Mouse (Mus musculus) left cerebral cortex, postnatal 14 days (tissue): ENCODE data around the gene Ugt1a10. TPM values are rescaled to one million over a fixed set of nuclear protein-coding genes. Genes with fewer than 3 reads are reported as not detected.
A peak's percentile ranks its signal among the peaks of the same experiment; 100 is the strongest.
"Not testable (repeated sequence)": the region's sequence is repeated elsewhere in the genome, so short reads cannot be mapped to it uniquely, and the experiment has no call there.

Experiments used
- DNase-seq, 2 experiments: peaks; one replicate each; pipeline ENCODE4 v3.0.0; 2021 to 2022; ENCODE audit warnings: low spot score in 2 of 2, mixed read lengths in 1 of 2
- intact Hi-C: fragments of 180-260 bp; cut with DNase I; formaldehyde crosslinking; loops from one replicate; pipeline ENCODE4 v1.15.1; 2025
- total RNA-seq, 2 experiments: library from RNA; stranded (reverse); gene quantifications; 2 replicates each; pipeline ENCODE4 v1.2.3; 2021

The Ugt1a10 gene
- total RNA-seq, 2 experiments from 2014 or later: not detected

DNA sequence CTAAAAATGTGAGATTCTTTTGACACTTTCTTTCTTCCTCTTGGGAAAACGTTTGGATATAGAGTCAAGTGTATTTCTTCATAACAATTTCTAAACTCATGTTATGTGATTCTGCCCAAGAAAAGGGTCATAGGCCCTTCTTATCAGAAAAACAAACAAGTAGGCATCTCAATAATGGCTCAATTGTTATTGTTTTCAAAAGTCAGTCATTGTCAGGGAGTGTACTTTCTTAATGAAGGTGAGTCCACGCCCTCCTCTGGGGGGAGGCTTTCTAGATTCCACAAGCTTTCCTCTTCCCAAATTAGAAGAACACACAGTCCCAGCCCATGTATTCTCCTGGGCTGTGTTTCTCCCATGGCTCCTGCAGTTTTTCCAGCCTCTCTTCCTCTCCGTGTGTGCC lies 32.3 kb downstream of the Ugt1a10 start, which contains the start of gene Ugt1a8:
TSS of gene Ugt1a8 (plus strand) at position 301 of the 400 bp plus-strand sequence.
- intact Hi-C loops: no loop called here
- no peak for DNase-seq

DNA sequence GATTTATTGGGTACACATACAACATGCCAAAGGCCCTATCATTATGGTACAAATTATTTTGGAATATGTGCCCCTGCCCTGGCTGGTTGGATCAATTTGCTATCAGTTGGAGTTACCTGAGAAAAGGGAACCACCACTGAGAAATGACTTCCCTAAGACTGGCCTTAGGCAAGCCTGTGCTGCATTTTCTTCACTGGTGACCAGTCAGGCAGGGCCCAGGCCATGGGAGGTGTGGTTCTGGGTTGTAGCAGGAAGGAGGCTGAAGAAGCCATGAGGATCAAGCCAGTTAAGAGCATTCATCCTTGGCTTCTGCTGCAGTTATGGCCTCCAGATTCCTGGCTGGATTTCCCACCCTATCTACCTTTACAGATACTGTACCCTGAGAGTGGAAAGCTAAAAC lies 37.2 kb downstream of the Ugt1a10 start:
- intact Hi-C loops: no loop called here
- no peak for DNase-seq

DNA sequence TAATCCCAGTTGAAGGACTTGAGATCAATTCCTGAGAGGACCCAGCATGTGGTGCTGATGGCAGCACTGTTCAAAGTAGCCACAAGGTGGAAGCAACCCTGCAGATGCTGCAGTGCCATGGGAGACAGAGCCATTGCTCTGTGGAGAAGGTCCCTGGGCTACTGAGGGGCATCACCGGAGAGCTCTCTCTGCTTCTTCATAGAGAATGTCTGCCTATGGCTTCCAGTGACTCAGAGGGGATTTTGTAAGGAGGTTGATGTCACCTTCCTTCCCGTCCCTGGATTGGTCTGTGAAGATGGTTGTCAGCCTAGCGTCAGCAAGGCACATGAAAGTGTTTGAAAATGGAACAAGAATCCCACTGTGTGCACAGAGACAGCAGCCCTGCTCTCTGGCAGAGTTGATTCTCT lies 39.1 kb downstream of the Ugt1a10 start:
- intact Hi-C loops: not testable (repeated sequence)
- peak in 1 of 2 experiments; percentile 7 for DNase-seq

DNA sequence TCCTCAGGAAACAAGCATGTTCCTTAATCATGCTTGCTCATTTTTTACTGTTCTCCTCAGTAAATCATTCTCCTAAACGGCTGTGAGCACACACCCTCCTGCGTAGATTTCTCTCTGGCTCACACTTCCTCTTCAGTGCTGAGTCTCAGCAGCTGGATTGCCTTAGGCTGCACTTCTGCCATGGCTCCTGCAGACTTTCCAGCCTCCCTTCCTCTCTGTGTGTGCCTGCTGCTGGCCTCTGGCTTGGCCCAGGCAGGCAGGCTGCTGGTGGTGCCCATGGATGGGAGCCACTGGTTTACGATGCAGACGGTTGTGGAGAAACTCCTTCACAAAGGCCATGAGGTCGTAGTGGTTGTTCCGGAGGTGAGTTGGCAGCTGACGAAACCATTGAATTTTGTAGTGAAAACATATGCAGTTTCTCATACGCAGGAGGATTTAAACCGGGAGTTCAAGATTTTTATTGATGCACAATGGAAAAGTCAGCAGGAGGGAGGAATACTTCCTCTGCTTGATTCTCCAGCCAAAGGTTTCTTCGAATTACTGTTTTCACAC lies 39.8 kb downstream of the Ugt1a10 start, which contains the start of gene Ugt1a7c:
TSS of gene Ugt1a7c (plus strand) at position 122 of the 552 bp plus-strand sequence.
- intact Hi-C loops: no loop called here
- peak in 1 of 2 experiments; percentile 6 for DNase-seq

DNA sequence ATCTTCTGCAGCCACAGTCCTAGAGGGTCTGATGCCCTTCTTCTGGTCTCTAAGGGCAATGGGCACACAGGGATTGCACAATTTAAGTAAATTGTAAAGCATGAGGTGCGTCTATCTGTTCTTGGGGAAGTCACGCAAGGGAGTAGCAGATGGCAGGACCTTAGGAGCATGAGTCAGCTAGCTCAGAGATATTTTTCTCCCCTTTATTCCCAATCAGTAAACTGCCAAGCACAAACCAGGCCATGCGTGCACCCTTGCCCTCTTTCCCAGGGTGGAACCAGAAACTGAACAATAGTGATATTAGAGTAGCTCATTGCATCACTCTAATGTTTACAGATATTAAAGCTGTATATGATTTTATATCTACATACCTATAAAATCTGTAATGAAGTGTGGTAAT lies 43.4 kb downstream of the Ugt1a10 start:
- intact Hi-C loops, DNase-seq: not testable (repeated sequence)

DNA sequence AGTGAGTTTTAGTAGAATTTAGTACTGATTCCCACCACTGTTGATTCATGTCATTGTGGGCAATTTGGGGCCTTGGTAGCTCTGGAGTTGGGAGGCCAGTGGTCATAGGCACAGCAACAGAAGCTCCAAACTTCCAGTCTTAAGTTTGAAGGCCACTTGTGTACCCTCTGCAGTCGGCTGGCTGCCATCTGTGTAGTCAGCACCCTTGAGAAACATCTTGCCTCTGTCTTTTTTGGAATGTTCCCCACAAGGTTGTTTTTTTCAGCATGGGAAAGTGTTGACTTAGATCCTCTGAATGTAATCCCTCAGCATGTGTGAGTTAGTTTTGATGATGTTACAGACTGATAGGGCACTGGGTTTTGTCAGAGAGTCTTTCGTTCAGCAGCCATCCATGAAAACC lies 44.5 kb downstream of the Ugt1a10 start:
- not testable (repeated sequence) for DNase-seq

DNA sequence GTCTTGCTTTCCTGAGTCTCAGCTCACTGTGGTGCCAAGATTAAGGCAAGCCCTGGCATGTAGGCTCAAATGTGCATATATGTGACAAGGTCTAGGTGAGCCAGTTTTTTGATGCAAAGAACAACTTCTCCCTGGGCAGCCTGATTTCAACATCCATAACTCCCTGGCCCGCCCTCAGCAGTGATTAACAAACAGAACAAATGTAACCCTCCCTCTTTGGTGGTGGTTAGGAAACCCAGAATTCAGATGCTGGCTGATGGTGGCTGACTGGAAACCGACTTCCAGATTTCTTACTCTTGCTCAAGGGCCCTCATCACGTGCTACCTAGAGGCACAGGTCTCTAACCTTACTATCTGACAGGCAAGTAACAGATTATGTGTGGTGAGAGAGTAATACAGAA lies 47.8 kb downstream of the Ugt1a10 start, which contains the start of gene Ugt1a6b:
TSS of gene Ugt1a6b (plus strand) at position 234 of the 400 bp plus-strand sequence.
- DNase-seq, intact Hi-C loops: not testable (repeated sequence)

More for the DNA sequence above, 44.5 kb downstream of the Ugt1a10 start:
- intact Hi-C loops: not testable (repeated sequence)

DNA sequence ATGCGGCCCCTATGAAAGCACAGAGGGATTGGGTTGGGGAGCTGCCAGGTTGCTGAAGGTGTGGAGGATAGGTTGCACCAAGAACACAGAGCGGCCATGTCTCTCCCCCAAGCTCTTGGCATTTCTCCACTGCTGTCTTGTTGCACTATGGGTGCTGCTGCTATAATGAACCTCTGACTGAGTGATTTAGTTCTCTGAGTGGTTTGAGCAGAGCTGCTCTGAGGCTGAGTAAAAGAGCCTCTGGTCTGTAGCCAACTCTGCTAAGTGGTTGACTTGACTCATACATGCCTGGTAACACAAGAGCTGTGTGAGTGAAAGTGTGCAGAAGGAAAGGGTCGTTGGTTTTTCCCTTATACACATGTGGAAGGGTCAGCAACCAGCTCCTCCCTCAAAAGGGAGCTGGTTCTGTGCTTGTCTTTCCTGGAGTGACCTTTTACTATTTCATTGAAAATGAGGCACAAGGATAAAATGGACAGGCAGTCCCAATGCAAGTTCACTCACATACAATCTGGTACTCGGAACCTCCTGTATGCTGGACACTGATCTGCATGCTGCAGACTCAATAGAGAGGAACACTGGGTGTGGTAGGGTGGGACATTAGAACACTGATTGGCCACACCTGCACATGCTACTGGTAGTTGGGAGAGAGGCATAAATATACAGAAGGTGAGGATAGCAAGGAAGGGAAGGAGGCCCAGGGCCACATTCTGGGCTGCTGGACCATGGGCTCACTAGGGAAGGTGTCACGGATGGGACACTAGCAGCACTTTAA lies 48.7 kb downstream of the Ugt1a10 start:
- DNase-seq, intact Hi-C loops: not testable (repeated sequence)

DNA sequence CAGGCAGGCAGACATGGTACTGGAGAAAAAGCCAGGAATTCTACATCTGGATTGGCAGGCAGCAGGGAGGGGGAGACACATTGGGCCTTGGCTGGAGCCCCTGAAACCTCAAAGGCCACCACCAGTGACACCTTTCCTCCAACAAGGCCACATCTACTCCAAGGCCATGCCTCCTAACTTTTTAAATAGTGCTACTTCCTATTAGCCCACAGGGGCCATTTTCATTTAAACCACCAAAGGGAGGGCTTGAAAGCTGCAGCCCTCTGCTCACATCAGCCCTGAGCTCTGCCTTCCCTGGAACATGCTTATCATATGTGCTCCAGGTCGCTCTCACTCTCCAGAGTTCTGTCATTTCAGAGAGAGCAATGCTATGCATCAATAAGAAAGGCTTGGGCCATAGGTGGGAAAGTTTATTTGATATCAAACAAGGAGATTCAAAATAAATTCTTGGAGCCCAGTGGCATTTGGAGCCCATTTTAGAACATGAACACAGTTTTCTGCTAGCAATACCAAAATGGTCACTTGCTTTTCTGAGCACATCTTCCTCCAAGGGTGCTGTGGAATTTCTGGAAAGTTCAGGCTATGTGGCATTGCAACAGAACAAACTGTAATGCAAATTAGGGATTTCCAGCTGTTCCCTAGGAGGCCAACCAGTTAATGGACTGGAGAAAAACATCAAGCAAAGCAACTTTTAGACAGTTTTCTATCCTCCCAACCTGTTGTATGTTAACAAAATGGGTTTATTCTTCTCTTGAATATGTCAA lies 49.7 kb downstream of the Ugt1a10 start:
- no peak for DNase-seq
- intact Hi-C loops: no loop called here

DNA sequence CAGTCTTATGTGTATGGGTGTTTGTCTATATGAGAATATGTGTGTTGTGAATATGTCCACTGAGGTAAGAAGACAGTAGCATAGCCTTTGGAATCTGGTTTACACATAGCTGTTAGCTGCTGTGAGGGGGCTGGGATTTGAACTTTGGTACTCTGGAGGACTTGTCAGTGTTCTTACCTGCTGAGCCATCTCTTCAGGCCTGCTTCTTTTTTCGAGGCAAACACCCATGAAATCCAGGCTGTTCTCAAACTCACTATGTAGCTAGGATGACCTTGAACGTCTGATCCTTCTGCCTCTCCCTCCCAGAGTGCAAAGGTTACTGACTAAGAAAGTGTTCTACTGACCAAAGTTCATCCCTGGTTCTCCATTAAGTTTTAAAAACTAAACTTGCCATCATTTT lies 50.5 kb downstream of the Ugt1a10 start:
- intact Hi-C loops: no loop called here
- DNase-seq: no peak

DNA sequence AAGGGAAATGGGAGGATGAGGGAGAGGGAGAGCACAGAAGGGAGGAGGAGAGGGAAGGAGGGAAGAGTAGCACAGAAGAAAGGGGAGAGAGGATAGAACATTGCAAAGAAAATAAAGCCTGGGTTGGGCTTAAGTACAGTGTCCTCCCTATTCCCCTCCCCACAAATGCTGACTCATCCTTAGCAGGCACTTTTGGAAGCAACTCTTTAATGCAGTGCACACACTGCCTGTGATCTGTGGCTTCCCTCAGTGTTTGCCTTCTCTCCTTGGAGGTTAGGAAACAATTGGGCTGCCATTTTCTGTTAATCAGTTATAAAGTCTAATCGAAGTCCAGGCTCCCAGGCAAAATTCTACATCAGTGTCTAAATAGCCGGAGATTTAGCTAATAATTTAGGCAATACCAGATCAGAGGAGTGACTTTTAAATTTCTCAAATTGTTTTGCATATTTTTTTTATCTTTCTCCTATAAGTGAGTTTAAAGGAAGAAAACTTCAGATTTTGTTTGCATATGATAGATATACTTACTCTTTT lies 53.9 kb downstream of the Ugt1a10 start:
- intact Hi-C loops, DNase-seq: not testable (repeated sequence)

DNA sequence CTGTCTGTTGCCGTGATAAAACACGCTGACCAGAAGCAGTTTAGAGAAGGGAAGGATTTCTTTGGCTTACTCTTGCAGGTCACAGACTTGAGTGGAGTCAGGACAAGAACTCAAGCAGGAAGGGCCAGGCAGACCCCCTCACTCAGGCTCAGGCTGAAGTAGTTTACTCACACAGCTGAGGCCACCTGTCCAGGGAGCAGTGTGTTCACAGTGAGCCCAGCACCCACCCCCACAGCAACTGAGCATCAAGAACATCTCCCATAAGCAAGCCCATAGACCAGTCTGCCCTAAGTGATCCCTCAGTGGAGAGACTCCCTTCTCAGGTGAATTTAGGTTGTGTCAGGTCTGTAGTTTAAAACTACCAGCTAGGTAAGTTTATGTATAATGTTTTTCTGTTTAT lies 54.4 kb downstream of the Ugt1a10 start:
- DNase-seq, intact Hi-C loops: not testable (repeated sequence)

DNA sequence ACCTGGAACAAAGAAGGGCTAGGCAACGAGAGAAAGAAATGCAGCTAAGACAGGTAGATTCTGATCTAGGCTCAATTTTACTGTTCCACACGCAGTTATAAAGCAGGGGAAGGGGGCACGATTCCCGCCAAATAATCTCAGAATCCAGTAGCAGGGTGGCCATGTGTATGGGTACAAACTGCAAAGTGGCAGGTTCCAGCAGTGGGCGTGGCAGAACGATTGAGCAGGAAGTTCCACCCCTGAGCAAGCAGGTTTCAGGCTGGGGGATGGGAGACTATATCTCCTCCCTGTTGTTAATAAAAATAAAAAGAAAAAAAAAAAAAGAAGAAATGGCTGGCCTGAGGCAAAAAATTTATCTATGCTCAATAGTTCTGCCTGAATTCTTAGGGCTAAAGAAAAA lies 57.6 kb downstream of the Ugt1a10 start:
- DNase-seq, intact Hi-C loops: not testable (repeated sequence)

DNA sequence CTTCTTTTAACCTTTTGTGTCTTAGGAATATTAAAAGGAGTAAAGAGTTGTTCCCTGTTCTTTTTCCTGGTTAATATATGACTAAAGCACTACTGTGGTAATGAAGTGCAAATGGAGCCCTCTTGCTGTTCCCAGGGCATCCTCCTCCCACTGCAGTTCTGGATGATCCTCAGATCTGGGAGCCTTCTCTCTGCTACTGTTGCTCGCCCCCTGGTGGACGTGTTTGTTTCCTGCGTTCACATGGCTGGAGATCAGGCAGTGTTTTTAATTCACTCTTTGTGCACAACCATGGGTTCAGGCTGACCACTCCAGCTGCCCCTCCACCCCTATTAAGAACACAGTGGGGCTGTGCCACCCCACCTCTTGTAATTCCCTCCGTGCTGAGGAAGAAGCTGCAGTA lies 65.4 kb downstream of the Ugt1a10 start:
- intact Hi-C loops, DNase-seq: not testable (repeated sequence)

DNA sequence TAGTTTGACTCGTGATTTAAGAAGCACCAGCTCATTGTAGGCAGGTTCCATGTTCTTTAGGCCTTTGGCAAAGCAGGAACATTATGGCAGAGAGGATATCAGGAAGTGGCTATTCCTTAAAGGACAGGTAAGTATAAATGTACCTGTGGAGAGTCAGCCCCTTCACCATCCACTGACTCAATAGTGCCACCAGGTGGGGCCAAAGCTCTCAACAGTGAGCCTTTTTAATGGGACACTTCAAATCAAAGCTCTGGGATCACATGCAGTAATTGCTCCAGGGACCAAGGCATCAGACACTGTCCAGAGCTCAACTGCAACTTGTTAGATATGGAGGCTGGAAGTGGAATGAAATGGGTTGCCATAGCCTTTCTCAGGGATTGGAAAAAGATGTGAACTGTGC lies 66.3 kb downstream of the Ugt1a10 start:
- intact Hi-C loops, DNase-seq: not testable (repeated sequence)

DNA sequence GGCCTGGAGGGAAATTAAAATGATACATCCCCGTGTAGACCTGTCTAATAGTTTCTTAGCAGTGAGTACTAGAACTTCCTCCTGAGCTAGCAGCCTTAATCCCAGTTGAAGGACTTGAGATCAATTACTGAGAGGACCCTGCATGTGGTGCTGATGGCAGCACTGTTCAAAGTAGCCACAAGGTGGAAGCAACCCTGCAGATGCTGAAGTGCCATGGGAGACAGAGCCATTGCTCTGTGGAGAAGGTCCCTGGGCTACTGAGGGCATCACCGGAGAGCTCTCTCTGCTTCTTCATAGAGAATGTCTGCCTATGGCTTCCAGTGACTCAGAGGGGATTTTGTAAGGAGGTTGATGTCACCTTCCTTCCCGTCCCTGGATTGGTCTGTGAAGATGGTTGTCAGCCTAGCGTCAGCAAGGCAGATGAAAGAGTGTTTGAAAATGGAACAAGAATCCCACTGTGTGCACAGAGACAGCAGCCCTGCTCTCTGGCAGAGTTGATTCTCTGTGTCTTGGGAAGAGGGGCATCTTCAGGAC lies 70.7 kb downstream of the Ugt1a10 start:
- intact Hi-C loops, DNase-seq: not testable (repeated sequence)

DNA sequence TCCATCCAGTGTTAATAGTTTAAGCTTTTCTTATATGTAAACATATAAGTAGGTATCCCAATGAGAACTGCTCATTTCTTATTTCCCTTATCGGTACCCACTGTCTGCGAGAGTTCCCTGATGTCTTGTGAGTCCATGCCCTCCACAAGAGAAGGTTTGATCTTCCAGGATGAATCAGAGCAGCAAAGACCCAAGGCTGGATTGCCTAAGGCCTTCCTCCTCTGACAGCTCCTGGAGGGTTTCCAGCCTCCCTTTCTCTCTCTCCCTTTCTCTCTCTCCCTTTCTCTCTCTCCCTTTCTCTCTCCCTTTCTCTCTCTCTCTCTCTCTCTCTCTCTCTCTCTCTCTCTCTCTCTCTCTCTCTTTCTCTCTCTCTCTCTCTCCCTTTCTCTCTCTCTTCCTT lies 73.9 kb downstream of the Ugt1a10 start:
- DNase-seq, intact Hi-C loops: not testable (repeated sequence)

DNA sequence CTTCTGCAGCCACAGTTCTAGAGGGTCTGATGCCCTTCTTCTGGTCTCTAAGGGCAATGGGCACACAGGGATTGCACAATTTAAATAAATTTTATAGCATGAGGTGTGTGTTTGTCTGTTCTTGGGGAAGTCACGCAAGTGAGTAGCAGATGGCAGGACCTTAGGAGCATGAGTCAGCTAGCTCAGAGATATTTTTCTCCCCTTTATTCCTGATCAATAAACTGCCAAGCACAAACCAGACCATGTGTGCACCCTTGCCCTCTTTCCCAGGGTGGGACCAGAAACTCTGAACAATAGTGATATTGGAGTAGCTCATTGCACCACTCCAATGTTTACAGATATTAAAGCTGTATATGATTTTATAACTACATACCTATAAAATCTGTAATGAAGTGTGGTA lies 75.0 kb downstream of the Ugt1a10 start:
- DNase-seq, intact Hi-C loops: not testable (repeated sequence)

DNA sequence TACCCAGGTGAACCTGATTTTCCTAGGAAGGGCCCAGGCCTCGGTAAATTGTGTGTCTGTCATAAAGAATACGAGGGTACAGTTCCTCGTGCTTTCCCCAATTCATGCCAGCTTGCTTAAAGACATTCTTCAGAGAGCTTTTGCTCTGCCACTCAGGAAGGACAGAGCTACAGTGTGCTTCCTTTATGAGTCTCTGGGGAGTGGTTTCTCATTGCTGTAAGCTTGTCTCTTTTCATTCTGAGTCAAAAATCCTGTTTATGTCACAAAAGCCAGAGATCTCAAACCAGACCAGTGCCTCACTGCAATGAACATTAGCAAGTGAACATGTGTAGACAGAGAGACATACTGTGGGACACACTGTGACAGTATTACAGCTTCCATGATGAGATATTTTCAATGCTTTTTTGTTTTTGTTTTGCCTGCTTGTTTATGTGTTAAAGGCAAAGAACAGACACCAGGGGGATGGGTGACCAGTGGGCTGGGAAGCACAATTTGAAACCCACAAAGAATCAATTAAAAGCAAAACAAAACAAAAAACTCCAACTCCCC lies 78.8 kb downstream of the Ugt1a10 start:
- intact Hi-C loops: no loop called here
- no peak for DNase-seq
